Mouse (Mus musculus): Measurements from ENCODE around the gene 2210010C04Rik.

The 2210010C04Rik gene

DNA sequence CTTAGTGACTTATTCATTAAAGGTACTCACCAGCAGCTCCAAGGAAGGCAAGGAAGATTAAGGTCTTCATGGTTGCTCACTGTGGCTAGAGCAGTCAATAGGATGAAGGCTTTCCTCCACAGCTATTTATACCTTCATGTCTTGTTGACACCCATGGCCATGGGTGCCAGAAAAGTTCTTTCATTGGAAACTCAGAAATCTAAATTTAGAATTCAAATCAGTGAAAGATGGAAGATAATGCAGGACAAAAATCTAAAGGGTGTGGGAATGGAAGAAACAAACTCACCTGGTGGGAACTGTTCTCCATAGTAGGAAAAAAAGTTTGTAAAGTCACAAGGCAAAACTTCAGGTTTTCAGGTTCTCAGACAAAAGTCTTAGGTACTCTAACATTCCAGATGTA, at the start of gene 2210010C04Rik:
2210010C04Rik (minus strand) TSS at position 101 of the 400 bp plus-strand sequence.
- no peak for DNase-seq (ENCODE audit: low spot score in 2 of 2)

DNA sequence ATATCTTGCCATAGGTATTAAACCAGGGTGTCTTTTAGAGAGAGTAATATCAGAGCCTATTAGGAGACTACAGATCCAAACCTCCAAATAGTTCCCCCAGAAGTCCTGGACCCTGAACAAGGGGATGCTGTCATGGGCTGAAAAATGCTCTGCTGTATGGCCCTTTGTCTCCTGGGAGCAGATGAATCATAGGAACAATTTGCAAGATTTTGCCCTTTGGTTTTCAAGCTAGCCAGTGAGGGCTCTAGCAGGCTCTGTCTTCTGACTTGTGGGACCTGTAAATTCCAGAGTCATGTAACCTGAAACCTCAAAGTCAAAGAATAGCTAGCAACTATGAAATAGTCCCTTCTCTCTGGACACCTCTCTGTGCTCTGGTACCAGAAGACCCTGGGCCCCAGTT, 44.8 kb upstream of the 2210010C04Rik start:
- DNase-seq (ENCODE audit: low spot score in 2 of 2): no peak

DNA sequence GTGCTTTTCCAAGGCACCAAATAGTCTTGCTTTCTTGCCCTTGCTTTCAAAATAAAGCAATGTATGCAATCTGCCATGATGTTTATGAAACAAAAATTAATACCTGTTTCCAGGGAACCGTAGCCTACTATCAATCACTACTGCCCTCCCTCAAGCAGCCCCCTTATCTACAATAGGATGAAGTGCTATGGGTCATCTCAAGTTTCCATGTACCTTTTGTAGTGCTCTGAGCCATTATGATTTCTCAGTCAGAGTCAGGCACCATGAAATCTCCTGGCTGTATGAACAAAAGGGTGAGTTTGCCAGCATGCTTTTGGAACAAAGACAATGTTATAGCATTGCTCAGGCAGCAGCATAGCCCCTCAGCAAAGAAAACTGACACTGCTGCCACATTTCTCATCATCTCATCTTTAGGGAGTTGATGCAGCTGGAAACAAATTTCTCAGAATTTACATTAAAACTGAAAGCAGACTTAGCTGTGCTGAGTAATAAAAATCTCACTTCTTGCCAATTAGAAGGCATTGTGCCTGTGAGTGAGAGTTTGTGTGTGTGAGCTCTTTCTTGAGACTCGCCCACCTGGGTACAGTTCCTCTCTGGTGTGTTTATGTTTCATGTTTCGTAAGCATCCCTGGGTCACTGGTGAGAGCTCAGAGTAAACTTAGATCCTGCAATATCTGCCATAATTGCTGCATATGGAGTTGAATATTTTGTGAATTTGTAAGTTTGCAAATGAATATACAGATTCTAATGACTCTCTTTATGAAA, 43.4 kb upstream of the 2210010C04Rik start:
- DNase-seq (ENCODE audit: low spot score in 2 of 2): peak in 1 of 2 experiments; percentile 15

DNA sequence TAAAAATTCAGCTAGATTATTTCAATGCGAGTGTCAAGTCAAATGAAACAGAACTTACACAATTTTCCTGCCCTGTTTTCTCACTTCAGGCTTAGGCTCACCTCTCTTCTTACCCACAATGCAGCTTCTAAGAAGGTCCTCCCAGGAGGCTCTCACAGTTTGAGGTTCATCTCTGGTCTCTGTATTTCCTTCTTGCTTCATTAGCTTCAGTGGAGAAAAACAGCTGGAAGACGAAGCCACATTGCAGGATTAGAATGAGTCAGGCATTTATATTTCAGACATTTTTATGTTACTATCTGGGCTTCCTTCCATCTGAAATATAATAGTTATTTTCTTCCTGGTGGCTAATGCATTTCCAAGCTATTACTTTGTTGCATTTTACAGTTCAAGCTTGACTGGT, 40.4 kb upstream of the 2210010C04Rik start:
- no peak for DNase-seq (ENCODE audit: low spot score in 2 of 2)

DNA sequence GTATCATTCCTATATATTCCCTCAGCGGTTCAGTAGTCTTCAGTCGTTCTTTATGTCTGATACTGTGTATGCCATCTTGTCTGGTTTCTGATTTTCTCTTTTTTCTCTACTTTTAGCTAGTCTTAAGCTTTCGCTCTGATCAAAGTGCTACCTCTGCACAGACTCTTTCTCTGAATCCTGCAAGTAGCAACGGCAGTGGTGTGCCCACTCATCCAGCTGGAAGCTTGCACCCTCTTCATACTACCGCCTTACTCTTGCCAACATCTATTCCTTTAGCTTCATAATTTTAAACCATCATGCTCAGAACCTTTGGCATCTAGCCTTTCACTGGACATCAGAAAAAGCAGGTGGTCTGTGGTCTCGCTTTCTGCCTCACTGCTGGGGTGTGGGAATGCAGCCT, 28.0 kb upstream of the 2210010C04Rik start:
- peak in 1 of 2 experiments; percentile 16 for DNase-seq (ENCODE audit: low spot score in 2 of 2)

DNA sequence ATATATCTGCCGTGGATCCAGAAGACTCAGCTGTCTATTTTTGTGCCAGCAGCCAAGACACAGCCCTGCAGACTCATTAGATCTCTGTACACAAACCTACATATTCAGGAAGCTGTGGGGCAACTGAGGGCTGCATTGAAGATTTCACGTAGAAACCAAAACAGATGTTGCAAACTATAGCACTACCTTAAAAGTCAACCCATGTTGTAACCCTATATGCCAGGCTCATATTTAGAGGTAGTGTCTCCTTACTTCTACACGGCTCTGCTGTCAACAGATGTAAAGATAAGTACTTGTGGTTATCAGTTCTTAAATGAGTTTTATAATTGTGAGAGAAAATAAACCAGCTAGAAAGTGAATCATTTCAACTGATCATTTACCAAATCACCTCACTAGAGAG, 27.4 kb upstream of the 2210010C04Rik start:
- DNase-seq (ENCODE audit: low spot score in 2 of 2): no peak

DNA sequence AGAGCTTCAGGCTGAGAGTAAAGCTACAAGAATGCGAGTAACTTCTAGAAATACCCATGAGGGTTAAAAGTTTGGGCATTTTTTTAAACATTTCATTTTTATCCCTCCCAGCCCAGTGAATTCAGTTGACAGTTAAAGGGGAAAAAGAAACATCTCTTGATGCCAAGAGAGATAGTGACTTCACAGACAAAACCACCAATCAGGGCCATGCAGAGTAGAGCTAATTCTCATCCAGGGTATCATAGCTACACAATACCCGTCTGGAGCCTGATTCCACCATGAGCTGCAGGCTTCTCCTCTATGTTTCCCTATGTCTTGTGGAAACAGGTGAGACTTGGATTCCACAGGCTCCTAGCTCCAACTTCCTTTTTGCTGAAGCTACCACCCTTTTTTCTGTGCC, 26.8 kb upstream of the 2210010C04Rik start:
- no peak for DNase-seq (ENCODE audit: low spot score in 2 of 2)

DNA sequence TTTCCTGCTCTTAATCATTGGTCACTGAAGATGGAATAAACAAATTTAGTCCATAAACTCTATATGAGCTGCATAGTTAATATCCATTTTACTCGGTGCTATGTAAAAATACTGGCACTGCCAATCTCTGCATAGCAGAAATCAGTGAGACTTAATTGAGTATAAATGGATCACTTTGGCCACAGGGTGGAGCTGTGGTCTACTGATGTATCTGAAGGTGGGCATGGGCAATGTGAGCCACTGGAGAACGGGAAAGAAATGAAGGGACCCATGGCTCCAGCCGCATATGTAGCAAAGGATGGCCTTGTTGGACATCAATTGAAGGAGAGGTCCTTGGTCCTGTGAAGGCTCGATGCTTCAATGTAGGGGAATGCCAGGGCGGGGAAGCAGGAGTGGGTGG, 25.8 kb upstream of the 2210010C04Rik start:
- no peak for DNase-seq (ENCODE audit: low spot score in 2 of 2)

DNA sequence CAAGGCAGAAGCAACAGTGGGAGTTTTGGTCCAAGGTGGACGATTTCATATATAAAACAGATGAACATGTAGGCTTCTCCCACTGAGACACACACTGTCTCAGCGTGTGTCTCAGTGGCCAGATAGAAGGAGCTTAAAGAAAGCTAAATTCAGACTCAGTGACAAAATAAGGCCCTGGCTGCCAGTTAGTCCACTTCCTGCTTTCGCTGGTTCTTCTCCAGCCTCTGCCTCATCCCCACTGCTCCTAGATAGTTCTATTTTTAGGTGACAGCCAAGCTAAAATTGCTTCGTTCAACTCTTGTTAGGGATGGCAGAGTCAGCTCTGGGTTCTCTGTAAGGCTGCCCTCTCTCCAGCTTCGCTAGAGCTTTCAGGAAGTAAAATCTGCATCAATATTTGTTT, 22.3 kb upstream of the 2210010C04Rik start:
- DNase-seq (ENCODE audit: low spot score in 2 of 2): peak in 1 of 2 experiments; percentile 51

DNA sequence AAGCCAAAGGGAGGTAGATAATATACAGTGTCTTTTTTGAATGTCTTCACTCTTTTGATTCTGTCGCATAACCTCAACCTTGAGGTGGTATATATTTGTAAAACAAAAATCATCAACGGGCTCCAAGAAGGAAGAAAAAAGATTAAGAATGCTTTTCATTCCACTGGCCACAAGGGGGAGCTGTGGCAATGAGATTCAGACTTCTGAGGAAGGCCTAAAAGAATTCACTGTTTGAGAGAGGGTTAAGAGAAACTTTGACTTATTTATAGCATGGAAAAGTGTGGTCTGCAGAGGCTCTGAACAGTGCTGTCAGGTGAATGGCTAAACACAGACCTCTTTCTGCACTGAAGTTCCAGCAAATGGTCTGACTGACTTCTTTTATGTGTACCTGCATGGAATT, 20.3 kb upstream of the 2210010C04Rik start:
- no peak for DNase-seq (ENCODE audit: low spot score in 2 of 2)

DNA sequence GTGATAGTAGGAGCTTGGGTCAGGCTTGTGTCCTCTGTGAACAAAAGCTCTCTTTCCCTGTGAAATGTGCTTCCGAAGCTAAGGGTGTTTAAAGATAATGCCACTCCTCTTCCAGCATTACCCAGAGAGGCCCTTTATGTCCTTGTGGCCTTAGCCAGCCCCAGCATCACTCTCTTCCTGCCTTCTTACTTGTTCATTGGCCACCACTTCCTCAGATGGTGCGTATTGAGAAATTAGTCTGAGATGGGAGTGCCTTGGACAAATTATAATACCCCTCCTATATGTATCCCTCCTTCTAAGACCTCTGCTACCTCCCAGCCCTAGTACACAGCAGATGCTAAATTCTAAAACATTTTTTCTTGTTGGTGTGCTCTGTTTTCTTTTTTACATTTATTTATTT, 19.1 kb upstream of the 2210010C04Rik start:
- DNase-seq (ENCODE audit: low spot score in 2 of 2): no peak

DNA sequence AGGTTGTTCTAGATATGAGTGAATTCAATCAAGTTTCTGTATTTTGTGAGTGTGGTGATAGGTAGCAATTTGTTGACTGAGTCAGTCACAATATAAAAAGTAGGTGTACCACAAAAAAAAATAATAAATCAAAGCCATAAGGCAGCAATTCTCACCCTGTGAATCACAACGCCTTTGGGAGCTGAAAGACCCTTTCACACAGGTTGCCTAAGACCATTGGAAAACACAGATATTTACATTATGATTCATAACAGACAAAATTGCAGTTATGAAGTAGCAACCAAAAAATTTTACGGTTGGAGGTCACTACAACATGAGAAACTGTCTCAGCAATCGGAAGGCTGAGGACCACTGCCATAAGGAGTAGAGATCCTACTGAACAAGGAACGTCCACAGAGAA, 16.5 kb upstream of the 2210010C04Rik start:
- DNase-seq (ENCODE audit: low spot score in 2 of 2): no peak

DNA sequence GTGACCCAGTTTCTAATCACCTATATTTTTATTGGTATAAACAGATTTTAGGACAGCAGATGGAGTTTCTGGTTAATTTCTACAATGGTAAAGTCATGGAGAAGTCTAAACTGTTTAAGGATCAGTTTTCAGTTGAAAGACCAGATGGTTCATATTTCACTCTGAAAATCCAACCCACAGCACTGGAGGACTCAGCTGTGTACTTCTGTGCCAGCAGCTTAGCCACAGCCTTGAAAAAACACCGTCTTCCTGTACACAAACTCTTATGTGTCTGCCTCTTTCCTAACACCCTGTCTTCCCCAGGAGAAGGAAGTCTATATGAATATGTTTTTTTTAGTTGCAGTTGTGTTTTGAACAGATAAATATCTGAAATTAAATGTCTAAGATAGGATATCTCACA, 13.3 kb upstream of the 2210010C04Rik start:
- DNase-seq (ENCODE audit: low spot score in 2 of 2): no peak

DNA sequence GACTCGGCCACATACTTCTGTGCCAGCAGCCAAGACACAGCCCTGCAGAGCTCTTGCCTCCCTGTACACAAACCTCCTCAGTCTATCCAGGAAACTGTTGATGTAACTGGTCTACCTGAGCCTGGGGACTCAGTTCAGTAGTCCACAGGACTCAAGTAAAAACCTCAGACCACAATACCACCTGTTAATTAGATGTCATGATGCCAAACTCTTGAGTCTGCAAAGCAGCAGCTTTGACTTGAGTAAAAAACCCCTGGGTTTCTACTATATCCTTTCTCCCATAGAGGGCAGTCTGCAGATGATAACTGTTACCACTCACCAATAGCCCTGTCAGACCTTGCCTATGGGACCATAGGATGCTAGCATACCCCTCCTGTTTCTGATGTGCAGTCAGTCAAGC, 12.7 kb upstream of the 2210010C04Rik start:
- DNase-seq (ENCODE audit: low spot score in 2 of 2): no peak

DNA sequence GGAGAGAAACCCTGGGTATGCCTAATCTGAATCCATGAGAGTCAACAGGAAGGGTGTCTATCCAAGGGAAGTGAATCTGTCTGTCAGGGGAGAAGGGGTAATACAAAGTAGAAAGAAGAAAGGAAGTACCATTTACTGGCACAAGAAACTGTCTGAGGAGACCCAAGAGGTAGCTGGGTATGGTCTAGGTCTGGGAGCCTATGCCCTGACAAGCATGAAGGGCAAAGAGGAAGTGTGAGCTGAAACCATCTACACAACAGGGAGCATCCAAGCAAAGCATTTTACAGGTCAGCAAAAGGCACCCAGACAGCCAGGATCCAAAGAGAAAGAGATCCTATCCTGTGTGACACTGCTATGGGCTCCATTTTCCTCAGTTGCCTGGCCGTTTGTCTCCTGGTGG, 11.9 kb upstream of the 2210010C04Rik start:
- DNase-seq (ENCODE audit: low spot score in 2 of 2): no peak

DNA sequence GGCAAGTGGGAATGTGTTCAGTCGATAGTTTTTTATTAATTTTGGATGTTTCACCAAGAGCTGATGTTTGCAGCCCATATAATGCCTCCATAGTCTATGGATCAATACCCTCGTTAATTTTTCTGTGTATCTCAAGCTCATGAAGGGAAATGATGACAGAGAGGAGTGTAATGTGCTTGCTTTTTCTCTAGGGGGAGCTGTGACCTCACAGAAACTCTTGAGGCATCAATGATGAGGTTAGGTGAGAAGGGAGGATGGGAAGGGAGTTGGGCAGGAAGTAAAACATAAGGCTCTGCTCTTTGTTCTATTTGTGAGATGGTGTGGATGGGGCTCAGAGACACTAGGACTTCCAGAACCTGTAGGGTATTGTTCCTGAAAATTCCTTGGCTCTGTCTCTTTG, 11.2 kb upstream of the 2210010C04Rik start:
- DNase-seq (ENCODE audit: low spot score in 2 of 2): no peak

DNA sequence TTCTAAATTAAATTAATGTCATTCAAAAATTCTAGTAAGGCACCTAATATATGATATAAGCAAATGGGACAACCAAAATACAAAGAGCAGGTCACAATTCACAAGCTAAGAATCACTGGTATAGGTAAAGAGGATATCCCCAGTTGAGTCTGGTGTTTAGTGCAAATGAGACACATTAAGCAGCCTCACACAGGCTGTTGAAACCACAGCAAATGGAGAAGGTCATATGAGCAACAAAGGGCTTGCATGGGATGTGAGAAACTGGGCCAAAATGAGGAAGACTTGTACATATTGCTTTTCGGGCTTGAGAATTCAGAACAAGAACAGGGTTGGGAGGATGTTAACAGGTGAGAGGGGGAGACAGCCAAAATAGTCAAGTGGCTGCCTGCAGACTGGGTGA, 9.4 kb upstream of the 2210010C04Rik start:
- DNase-seq (ENCODE audit: low spot score in 2 of 2): no peak

DNA sequence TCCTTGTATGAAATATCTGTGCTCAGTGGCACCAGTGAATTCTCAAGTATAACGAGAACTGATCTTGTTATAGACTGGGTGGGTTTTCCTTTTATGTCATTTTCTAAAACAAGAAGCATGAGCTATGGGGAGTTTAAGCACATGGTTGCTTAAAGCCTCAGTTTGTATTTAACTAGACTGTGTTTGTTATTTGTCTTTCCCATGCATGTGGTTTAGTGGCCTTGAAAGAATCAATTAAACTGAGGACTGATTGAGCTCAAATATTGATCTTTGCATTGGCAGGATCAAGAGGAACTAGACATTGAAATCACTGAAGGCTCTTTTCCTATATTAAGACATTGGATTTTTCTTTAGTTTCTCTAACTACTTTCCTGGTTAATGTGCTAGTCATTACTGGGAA, 9.0 kb upstream of the 2210010C04Rik start:
- no peak for DNase-seq (ENCODE audit: low spot score in 2 of 2)

DNA sequence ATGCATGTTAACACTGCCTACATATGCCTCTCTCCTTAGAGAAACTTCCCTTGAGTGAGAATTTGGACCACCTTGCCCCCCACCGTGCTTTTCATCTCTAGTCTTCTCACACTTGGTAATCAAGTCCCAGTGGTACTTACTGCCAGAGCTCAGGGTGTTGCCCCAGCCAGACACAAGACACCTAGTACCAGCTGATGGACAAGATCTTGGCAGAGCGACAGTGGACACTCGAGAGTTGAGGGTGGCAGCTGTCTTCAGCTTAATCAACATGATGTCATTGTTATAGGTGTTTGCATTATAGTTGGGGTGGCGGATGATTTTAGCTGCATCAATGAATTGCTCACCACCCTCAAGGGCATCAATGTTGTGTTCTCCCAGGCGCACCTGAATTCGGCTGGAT, 2.5 kb downstream of the 2210010C04Rik start:
- DNase-seq (ENCODE audit: low spot score in 2 of 2): no peak

DNA sequence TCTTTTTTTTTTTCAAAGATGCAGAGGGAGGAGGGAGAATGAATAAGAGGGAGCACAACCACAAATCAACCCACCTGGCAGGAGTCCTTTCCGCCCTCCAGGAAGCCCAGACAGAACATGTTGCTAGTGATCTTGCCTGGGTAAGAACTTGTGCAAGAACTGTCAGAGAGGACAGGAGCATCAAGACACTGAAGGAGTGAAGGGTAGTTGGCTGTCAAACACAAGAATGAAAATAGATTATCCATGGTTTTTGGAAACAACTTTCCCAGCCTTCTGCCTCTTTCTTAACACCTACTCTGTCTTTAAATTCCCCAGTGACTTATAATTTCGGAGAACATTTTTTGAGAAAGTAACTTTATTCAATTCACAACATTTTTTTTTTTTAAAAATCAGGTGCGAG, 3.1 kb downstream of the 2210010C04Rik start:
- DNase-seq (ENCODE audit: low spot score in 2 of 2): peak in 1 of 2 experiments; percentile 6

DNA sequence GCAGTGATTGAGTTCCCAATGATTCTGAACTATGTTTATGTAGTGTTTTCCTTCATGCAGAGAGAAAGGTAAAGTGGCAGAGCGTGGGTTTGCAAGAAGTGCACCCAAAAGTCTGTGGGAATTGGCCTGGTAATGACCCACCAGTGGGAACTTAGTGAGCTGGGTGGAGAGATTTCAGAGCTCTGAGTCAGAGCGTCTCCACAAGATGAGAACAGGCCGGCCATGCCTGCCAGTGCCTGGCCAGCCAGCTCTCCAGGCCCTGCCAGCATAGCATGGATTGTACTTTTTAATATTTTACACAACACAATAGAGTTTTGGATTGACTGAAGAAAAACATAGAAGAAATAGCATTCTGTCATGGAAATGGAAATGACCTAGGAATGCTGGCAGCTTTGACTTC, 4.5 kb downstream of the 2210010C04Rik start:
- no peak for DNase-seq (ENCODE audit: low spot score in 2 of 2)

DNA sequence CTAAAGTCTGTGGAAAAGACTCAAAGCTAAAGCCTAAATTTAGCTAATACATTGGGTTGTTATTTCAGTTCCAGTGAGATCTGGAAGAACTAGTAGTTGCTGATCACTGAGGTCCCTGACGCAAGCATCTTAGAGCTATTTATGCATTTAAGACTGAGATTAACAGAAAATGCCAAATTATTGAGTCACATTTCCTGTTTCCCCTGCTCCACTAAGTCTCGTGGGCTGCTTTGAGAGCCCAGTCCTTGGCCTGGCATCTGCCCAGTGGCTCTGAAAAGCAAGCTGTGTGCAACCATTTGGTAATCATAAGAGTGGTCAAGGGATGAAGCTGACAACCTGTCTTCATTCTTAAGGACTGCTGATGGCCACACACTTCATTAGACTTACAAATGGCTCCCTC, 8.3 kb downstream of the 2210010C04Rik start:
- DNase-seq (ENCODE audit: low spot score in 2 of 2): no peak

DNA sequence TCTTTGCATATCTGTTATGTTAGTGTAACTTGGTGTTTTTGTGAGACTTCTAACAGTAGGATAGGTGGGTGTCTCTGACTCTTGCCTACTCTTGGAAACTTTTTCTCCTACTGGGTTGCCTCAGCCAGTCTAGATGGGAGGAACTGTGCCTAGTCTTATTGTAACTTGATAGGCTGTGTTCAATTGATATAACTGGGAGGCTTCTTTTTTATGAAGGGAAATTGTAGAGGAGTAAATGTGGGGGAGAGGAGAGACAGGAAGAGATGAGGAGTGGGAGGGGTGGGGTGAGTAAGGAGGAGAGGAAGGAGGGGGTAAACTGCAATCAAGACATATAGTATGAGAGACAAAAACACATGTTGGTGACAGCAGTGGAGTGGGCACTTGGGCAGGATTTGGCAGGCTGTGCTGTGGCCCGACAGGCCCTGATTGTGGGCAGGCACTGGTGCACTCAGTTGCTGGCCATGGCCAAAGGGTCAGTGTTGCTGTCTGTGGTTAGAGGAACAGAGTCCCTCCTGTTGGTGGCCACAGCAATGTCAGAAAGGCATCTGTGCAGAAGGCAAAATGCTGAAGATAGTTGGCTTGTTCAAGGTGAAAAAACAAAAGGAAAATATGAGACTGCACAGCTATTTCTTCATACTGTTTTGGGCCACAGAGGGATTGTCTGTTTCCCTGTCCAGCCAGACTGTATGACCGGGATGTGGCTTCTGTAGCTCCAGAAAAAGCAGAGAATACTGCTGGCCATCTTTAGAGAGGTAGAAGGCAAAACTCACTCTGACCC, 9.2 kb downstream of the 2210010C04Rik start:
- no peak for DNase-seq (ENCODE audit: low spot score in 2 of 2)

Data from right cerebral cortex, postnatal 36 days (tissue).